16 mouse cellular contexts compared by ENCODE assay signal in the genomic region with DNA sequence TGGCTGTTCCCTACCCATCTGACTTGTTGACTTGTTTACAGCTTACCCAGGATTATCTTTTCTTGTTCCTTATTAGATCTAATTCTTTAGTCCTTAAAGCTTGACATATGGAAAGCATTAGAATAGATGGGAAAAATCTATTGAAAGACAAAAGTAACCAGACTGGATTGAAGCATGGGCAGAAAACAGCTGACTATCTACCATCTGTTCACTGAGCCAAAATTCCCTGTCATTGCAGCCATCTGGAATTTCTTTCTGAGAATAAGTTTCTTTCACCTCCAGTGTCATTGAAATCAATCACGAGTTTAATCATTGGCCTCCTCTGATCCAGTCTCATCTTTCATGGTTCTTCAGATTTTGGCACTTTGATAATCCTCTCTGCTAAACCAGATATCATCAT.
"Had no signal": no experiment of that assay in that cellular context is flagged by ENCODE, and none has a peak within 500 bp of the region (broad histone marks: within the 10 kb centered on the region; RNA-seq: fewer than 3 reads in every experiment).

No protein-coding gene starts in this region.

- H3K4me2 ChIP-seq: liver, embryonic 11.5 days; liver, embryonic 15.5 days; neural tube, embryonic 15.5 days had no signal

- DNase-seq: kidney, postnatal 10 days; kidney, postnatal 4 days; lung, adult 2 months; lung, postnatal 36 days; right cerebral cortex, postnatal 4 days; spleen, adult 18-20 months; thymus, adult 18-20 months; thymus, postnatal 14 days had no signal

- H3K9me3 ChIP-seq: limb, embryonic 10.5 days; liver, embryonic 15.5 days; midbrain, embryonic 10.5 days; neural tube, embryonic 15.5 days had no signal

- H3K9ac ChIP-seq: liver, embryonic 15.5 days; neural tube, embryonic 15.5 days had no signal

- H3K27ac ChIP-seq: left cerebral cortex, adult 2 months; limb, embryonic 10.5 days; liver, embryonic 15.5 days; midbrain, embryonic 10.5 days; neural tube, embryonic 15.5 days had no signal

- H3K4me1 ChIP-seq: limb, embryonic 10.5 days; liver, embryonic 15.5 days; midbrain, embryonic 10.5 days; neural tube, embryonic 15.5 days had no signal

- H3K4me3 ChIP-seq: left cerebral cortex, adult 2 months; limb, embryonic 10.5 days; liver, embryonic 15.5 days; midbrain, embryonic 10.5 days; myocyte; neural tube, embryonic 15.5 days had no signal

- H3K27me3 ChIP-seq: liver, embryonic 15.5 days; neural tube, embryonic 15.5 days had no signal

- ATAC-seq: lung, postnatal 0 days had no signal

- H3K36me3 ChIP-seq: limb, embryonic 10.5 days; liver, embryonic 15.5 days; midbrain, embryonic 10.5 days; neural tube, embryonic 15.5 days had no signal
